Mouse (Mus musculus): Measurements from ENCODE around the gene Rbm46.

The Rbm46 gene

GRCm38 (mm10) chr3:82876372-82876739 is at the start of gene Rbm46:
Rbm46 (minus strand) TSS chr3:82876483.
- peak; percentile 76 to 77 for DNase-seq (ENCODE audit: low spot score in 2 of 2)

GRCm38 (mm10) chr3:82915632-82916031 is 39.3 kb upstream of the Rbm46 start:
- DNase-seq (ENCODE audit: low spot score in 2 of 2), result no peak

GRCm38 (mm10) chr3:82908671-82909070 is 32.4 kb upstream of the Rbm46 start:
- no peak for DNase-seq (ENCODE audit: low spot score in 2 of 2)

GRCm38 (mm10) chr3:82904211-82904908 is 28.1 kb upstream of the Rbm46 start:
- no peak for DNase-seq (ENCODE audit: low spot score in 2 of 2)

GRCm38 (mm10) chr3:82903613-82904205 is 27.4 kb upstream of the Rbm46 start, which contains the start of gene Lrat:
Lrat (minus strand) TSS chr3:82903973.
- peak in 1 of 2 experiments; percentile 5 for DNase-seq (ENCODE audit: low spot score in 2 of 2)

- DNase-seq (ENCODE audit: low spot score in 2 of 2), result no peak
Measured at GRCm38 (mm10) chr3:82902757-82903612, 26.7 kb upstream of the Rbm46 start.

GRCm38 (mm10) chr3:82888842-82889241 is 12.6 kb upstream of the Rbm46 start:
- no peak for DNase-seq (ENCODE audit: low spot score in 2 of 2)

GRCm38 (mm10) chr3:82877258-82877657 is 975 bp upstream of the Rbm46 start:
- DNase-seq (ENCODE audit: low spot score in 2 of 2), result peak in 1 of 2 experiments; percentile 14

GRCm38 (mm10) chr3:82875671-82876371 is 462 bp downstream of the Rbm46 start:
- DNase-seq (ENCODE audit: low spot score in 2 of 2), result no peak

- no peak for DNase-seq (ENCODE audit: low spot score in 2 of 2)
Measured at GRCm38 (mm10) chr3:82857414-82858077, 18.7 kb downstream of the Rbm46 start.

GRCm38 (mm10) chr3:82825165-82825564 is 51.1 kb downstream of the Rbm46 start:
- DNase-seq (ENCODE audit: low spot score in 2 of 2), result no peak

GRCm38 (mm10) chr3:82811851-82812250 is 64.4 kb downstream of the Rbm46 start:
- DNase-seq (ENCODE audit: low spot score in 2 of 2), result no peak

GRCm38 (mm10) chr3:82810334-82811120 is 65.8 kb downstream of the Rbm46 start:
- no peak for DNase-seq (ENCODE audit: low spot score in 2 of 2)

GRCm38 (mm10) chr3:82809769-82810168 is 66.5 kb downstream of the Rbm46 start:
- DNase-seq (ENCODE audit: low spot score in 2 of 2), result no peak

GRCm38 (mm10) chr3:82808323-82808911 is 67.9 kb downstream of the Rbm46 start:
- DNase-seq (ENCODE audit: low spot score in 2 of 2), result no peak

- DNase-seq (ENCODE audit: low spot score in 2 of 2), result no peak
Measured at GRCm38 (mm10) chr3:82805291-82805690, 71.0 kb downstream of the Rbm46 start.

- no peak for DNase-seq (ENCODE audit: low spot score in 2 of 2)
Measured at GRCm38 (mm10) chr3:82800470-82800843, 75.8 kb downstream of the Rbm46 start.

- DNase-seq (ENCODE audit: low spot score in 2 of 2), result no peak
Measured at GRCm38 (mm10) chr3:82799735-82800469, 76.4 kb downstream of the Rbm46 start.

GRCm38 (mm10) chr3:82793656-82794055 is 82.6 kb downstream of the Rbm46 start:
- no peak for DNase-seq (ENCODE audit: low spot score in 2 of 2)

Measured in frontal cortex, postnatal 10 days (tissue).